Comparison of ENCODE assay signal across 10 mouse cellular contexts in genomic region chr1:134091851-134092250, GRCm38 (mm10). TPM values are rescaled to one million over a fixed set of nuclear protein-coding genes. Genes with fewer than 3 reads are reported as not detected.
DNase-seq lines count a peak whose midpoint lies in the region; ATAC-seq and TF ChIP-seq lines count a peak whose summit lies in the region.
"Had no signal": no experiment of that assay in that cellular context is flagged by ENCODE, and none has a peak within 500 bp of the region (broad histone marks: within the 10 kb centered on the region; RNA-seq: fewer than 3 reads in every experiment).

No protein-coding gene starts in this region.

- H3K27me3 ChIP-seq in forebrain, embryonic 10.5 days (ENCODE audit: poor library complexity, severe bottlenecking) = peaks cover 27% of the 10 kb centered on the region
- H3K27me3 ChIP-seq in forebrain, embryonic 14.5 days (replicated peaks; ENCODE audit: control insufficient read depth, insufficient read depth, low read length) = no peaks in the 10 kb centered on the region
- H3K27me3 ChIP-seq in kidney, postnatal 0 days (ENCODE audit: insufficient read depth, low read length) = no peaks in the 10 kb centered on the region
- H3K27me3 ChIP-seq in embryonic facial prominence, embryonic 15.5 days = no peaks in the 10 kb centered on the region
- H3K27me3 ChIP-seq in myocyte (ENCODE audit: control insufficient read depth, insufficient read depth, insufficient read length) = no peaks in the 10 kb centered on the region

- no peaks in the 10 kb centered on the region for H3K79me2 ChIP-seq in myocyte (ENCODE audit: control insufficient read depth, insufficient read depth)

- H3K9ac ChIP-seq in forebrain, embryonic 14.5 days (ENCODE audit: low read length) = no peak overlapping the region
- no peak overlapping the region for H3K9ac ChIP-seq in kidney, postnatal 0 days (ENCODE audit: low read depth, low read length)
- H3K9ac ChIP-seq in embryonic facial prominence, embryonic 15.5 days = no peak overlapping the region

- H3K9me3 ChIP-seq in forebrain, embryonic 10.5 days = no peaks in the 10 kb centered on the region
- H3K9me3 ChIP-seq in forebrain, embryonic 14.5 days (replicated peaks; ENCODE audit: control insufficient read depth, low read length) = no peaks in the 10 kb centered on the region
- H3K9me3 ChIP-seq in kidney, postnatal 0 days (replicated peaks; ENCODE audit: low read length) = no peaks in the 10 kb centered on the region
- H3K9me3 ChIP-seq in embryonic facial prominence, embryonic 15.5 days (replicated peaks) = no peaks in the 10 kb centered on the region

- peaks cover 56% of the 10 kb centered on the region for H3K4me1 ChIP-seq in forebrain, embryonic 10.5 days
- peaks cover 43% of the 10 kb centered on the region for H3K4me1 ChIP-seq in forebrain, embryonic 14.5 days (ENCODE audit: control insufficient read depth, insufficient read depth, low read length)
- peaks cover 38% of the 10 kb centered on the region for H3K4me1 ChIP-seq in kidney, postnatal 0 days (replicated peaks; ENCODE audit: insufficient read depth, low read length)
- H3K4me1 ChIP-seq in embryonic facial prominence, embryonic 15.5 days = peaks cover 48% of the 10 kb centered on the region

- H3K4me3 ChIP-seq in forebrain, embryonic 10.5 days = no peak overlapping the region
- no peak overlapping the region for H3K4me3 ChIP-seq in forebrain, embryonic 14.5 days (ENCODE audit: low read depth, low read length)
- no peak overlapping the region for H3K4me3 ChIP-seq in kidney, postnatal 0 days (replicated peaks; ENCODE audit: low read depth, low read length)
- H3K4me3 ChIP-seq in embryonic facial prominence, embryonic 15.5 days (replicated peaks) = no peak overlapping the region
- peak overlapping the region; percentile 14 for H3K4me3 ChIP-seq in myocyte

- no peak overlapping the region for H3ac ChIP-seq in myocyte (ENCODE audit: control insufficient read depth, insufficient read length)

- no peak for TF ChIP-seq CTCF in kidney, postnatal 0 days (IDR thresholded peaks at IDR 0.05; ENCODE audit: low read depth)

- H3K36me3 ChIP-seq in forebrain, embryonic 10.5 days (replicated peaks) = no peaks in the 10 kb centered on the region
- H3K36me3 ChIP-seq in forebrain, embryonic 14.5 days (ENCODE audit: control insufficient read depth, insufficient read depth, low read length) = no peaks in the 10 kb centered on the region
- H3K36me3 ChIP-seq in kidney, postnatal 0 days (ENCODE audit: insufficient read depth, low read length) = no peaks in the 10 kb centered on the region
- no peaks in the 10 kb centered on the region for H3K36me3 ChIP-seq in embryonic facial prominence, embryonic 15.5 days
- H3K36me3 ChIP-seq in myocyte (ENCODE audit: control insufficient read depth, insufficient read depth) = no peaks in the 10 kb centered on the region

- peak overlapping the region; percentile 88 for H3K27ac ChIP-seq in forebrain, embryonic 10.5 days
- H3K27ac ChIP-seq in forebrain, embryonic 14.5 days (ENCODE audit: low read depth, low read length) = no peak overlapping the region
- peak overlapping the region; percentile 89 for H3K27ac ChIP-seq in kidney, postnatal 0 days
- H3K27ac ChIP-seq in embryonic facial prominence, embryonic 15.5 days (replicated peaks) = peak overlapping the region; percentile 89; the same call in 1 of the 2 replicates

- no peak overlapping the region for H3K4me2 ChIP-seq in forebrain, embryonic 14.5 days (ENCODE audit: low read length)
- H3K4me2 ChIP-seq in kidney, postnatal 0 days (ENCODE audit: low read length) = no peak overlapping the region
- H3K4me2 ChIP-seq in embryonic facial prominence, embryonic 15.5 days (replicated peaks) = no peak overlapping the region
- peak overlapping the region; percentile 99 for H3K4me2 ChIP-seq in myocyte (ENCODE audit: low read depth)

- WGBS in forebrain, embryonic 10.5 days = 90% methylated on average over 3 of the region's 3 CpGs
- WGBS in forebrain, embryonic 14.5 days = 89% methylated on average over 3 of the region's 3 CpGs
- WGBS in kidney, postnatal 0 days = 55% methylated on average over 3 of the region's 3 CpGs
- WGBS in embryonic facial prominence, embryonic 15.5 days = 83% methylated on average over 3 of the region's 3 CpGs

- no peak for ATAC-seq in forebrain, embryonic 14.5 days
- ATAC-seq in kidney, postnatal 0 days (replicated peaks; ENCODE audit: low FRiP score, low read depth) = no peak
- no peak for ATAC-seq in embryonic facial prominence, embryonic 15.5 days (ENCODE audit: insufficient number of reproducible peaks, low FRiP score, low TSS enrichment, low read depth)

- TF ChIP-seq POLR2A in myocyte (IDR thresholded peaks at IDR 0.05; ENCODE audit: insufficient read length, low read depth) = no peak

- no peak for DNase-seq in forebrain, embryonic 10.5 days (ENCODE audit: extremely low spot score, low spot score)
- no peak for DNase-seq in forebrain, embryonic 14.5 days (ENCODE audit: low spot score)
- no peak for DNase-seq in kidney, postnatal 0 days (ENCODE audit: low spot score)
- DNase-seq in kidney, adult 8-10 months = no peak
- no peak for DNase-seq in left cerebral cortex, adult 18-20 months (ENCODE audit: low spot score in 2 of 2)
- DNase-seq in retina, postnatal 1 day = no peak
- DNase-seq: layer of hippocampus, adult 9-11 months; lung, postnatal 10 days had no signal

TF ChIP-seq in myocyte, 11 proteins besides CTCF, POLR2A, EP300 and RAD21:
- TF ChIP-seq CEBPB (IDR thresholded peaks at IDR 0.05; ENCODE audit: insufficient read depth, poor library complexity, severe bottlenecking) = no peak
- no peak for TF ChIP-seq TCF3 (IDR thresholded peaks at IDR 0.05; ENCODE audit: insufficient read length, low read depth)
- no peak for TF ChIP-seq USF1 (IDR thresholded peaks at IDR 0.05; ENCODE audit: low read depth)

RNA-seq across cellular contexts. Expression of gene Btg2, which starts 12.9 kb away (rescaled TPM):
- polyA plus RNA-seq in forebrain, embryonic 10.5 days (2016; fragmentation: Nextera tagmentation; extraction: Ambion mirVana) = 64.6 and 68.6 TPM in 2 replicates
- 67.3 and 82.6 TPM in 2 replicates for polyA plus RNA-seq in forebrain, embryonic 14.5 days (2014; fragmentation: Nextera tagmentation; extraction: Ambion mirVana)
- 37.5 and 39.2 TPM in 2 replicates for polyA plus RNA-seq in kidney, postnatal 0 days (2015; fragmentation: Nextera tagmentation; extraction: Ambion mirVana)
- polyA plus RNA-seq in embryonic facial prominence, embryonic 15.5 days (2015; fragmentation: Nextera tagmentation; extraction: Ambion mirVana) = 39.9 and 41.3 TPM in 2 replicates
- 13.8 TPM for polyA plus RNA-seq in myocyte (2012; fragmentation: generic; extraction: Trizol)
- 10 to 100 TPM; 18.7 to 22.2 TPM for total RNA-seq in left cerebral cortex, adult 18-20 months (2021)

RNA-seq across cellular contexts. Expression of gene Chit1, which starts 19.2 kb away (rescaled TPM):
- polyA plus RNA-seq in forebrain, embryonic 10.5 days (2016; fragmentation: Nextera tagmentation; extraction: Ambion mirVana) = not detected in 2 replicates
- 0.13 TPM in 1 of 2 replicates, not detected in the other for polyA plus RNA-seq in forebrain, embryonic 14.5 days (2014; fragmentation: Nextera tagmentation; extraction: Ambion mirVana)
- 0.41 and 0.58 TPM in 2 replicates for polyA plus RNA-seq in kidney, postnatal 0 days (2015; fragmentation: Nextera tagmentation; extraction: Ambion mirVana)
- polyA plus RNA-seq in embryonic facial prominence, embryonic 15.5 days (2015; fragmentation: Nextera tagmentation; extraction: Ambion mirVana) = 0.61 and 0.67 TPM in 2 replicates
- 0.08 TPM for polyA plus RNA-seq in myocyte (2012; fragmentation: generic; extraction: Trizol)
- total RNA-seq in left cerebral cortex, adult 18-20 months (2021) = not detected

RNA-seq across cellular contexts. Expression of gene Fmod, which starts 54.8 kb away (rescaled TPM):
- polyA plus RNA-seq in forebrain, embryonic 10.5 days (2016; fragmentation: Nextera tagmentation; extraction: Ambion mirVana) = 1.3 TPM in 2 replicates
- polyA plus RNA-seq in forebrain, embryonic 14.5 days (2014; fragmentation: Nextera tagmentation; extraction: Ambion mirVana) = 3.3 and 7.7 TPM in 2 replicates
- polyA plus RNA-seq in kidney, postnatal 0 days (2015; fragmentation: Nextera tagmentation; extraction: Ambion mirVana) = 7.8 and 9.4 TPM in 2 replicates
- 22.2 and 30.8 TPM in 2 replicates for polyA plus RNA-seq in embryonic facial prominence, embryonic 15.5 days (2015; fragmentation: Nextera tagmentation; extraction: Ambion mirVana)
- polyA plus RNA-seq in myocyte (2012; fragmentation: generic; extraction: Trizol) = 0.23 TPM
- 10 to 100 TPM; 27.5 to 28.4 TPM for total RNA-seq in left cerebral cortex, adult 18-20 months (2021)
